Comparison of ENCODE assay signal across 21 mouse cellular contexts in genomic region chr12:8273471-8274171, GRCm38 (mm10). TPM values are rescaled to one million over a fixed set of nuclear protein-coding genes. Genes with fewer than 3 reads are reported as not detected.
"Had no signal": no experiment of that assay in that cellular context is flagged by ENCODE, and none has a peak within 500 bp of the region (broad histone marks: within the 10 kb centered on the region; RNA-seq: fewer than 3 reads in every experiment).

No protein-coding gene starts in this region.

- H3K4me3 ChIP-seq: kidney, embryonic 15.5 days; limb, embryonic 12.5 days; limb, embryonic 15.5 days; liver, embryonic 13.5 days had no signal

- H3K4me1 ChIP-seq: kidney, embryonic 15.5 days; limb, embryonic 12.5 days; limb, embryonic 15.5 days had no signal

- H3K27me3 ChIP-seq: kidney, embryonic 15.5 days; limb, embryonic 12.5 days; limb, embryonic 15.5 days; liver, embryonic 13.5 days had no signal

- H3K27ac ChIP-seq: kidney, embryonic 15.5 days; limb, embryonic 12.5 days; limb, embryonic 15.5 days; liver, embryonic 13.5 days had no signal

- H3K9ac ChIP-seq: kidney, embryonic 15.5 days; limb, embryonic 12.5 days; limb, embryonic 15.5 days; liver, embryonic 13.5 days had no signal

- H3K9me3 ChIP-seq: kidney, embryonic 15.5 days; limb, embryonic 12.5 days; limb, embryonic 15.5 days; liver, embryonic 13.5 days had no signal

- H3K4me2 ChIP-seq: kidney, embryonic 15.5 days; limb, embryonic 12.5 days; limb, embryonic 15.5 days; liver, embryonic 13.5 days; midbrain, embryonic 11.5 days had no signal

- DNase-seq: kidney, adult 8-10 months; kidney, postnatal 14 days; kidney, postnatal 4 days; left cerebral cortex, postnatal 4 days; liver, embryonic 13.5 days; lung, adult 2 months; lung, postnatal 14 days; lung, postnatal 4 days; midbrain, embryonic 14.5 days; thymus, postnatal 4 days had no signal

RNA-seq across cellular contexts. Expression of gene Gdf7, which starts 28.1 kb away (rescaled TPM):
- total RNA-seq: left cerebral cortex, postnatal 4 days; megakaryocyte progenitor cell, adult 5-6 weeks; megakaryocyte-erythroid progenitor cell, adult 5-6 weeks had no signal
- polyA plus RNA-seq: liver, embryonic 13.5 days; liver, embryonic 16.5 days; lung, embryonic 16.5 days; small intestine, adult 2 months; spleen, adult 2 months; thymus, postnatal 0 days had no signal
